Mouse (Mus musculus): Measurements from ENCODE around the gene Fbxo42. TPM values are rescaled to one million over a fixed set of nuclear protein-coding genes. Genes with fewer than 3 reads are reported as not detected.
A peak's percentile ranks its signal among the peaks of the same experiment; 100 is the strongest.
"Not testable (repeated sequence)": the region's sequence is repeated elsewhere in the genome, so short reads cannot be mapped to it uniquely, and the experiment has no call there.

The Fbxo42 gene
- polyA plus RNA-seq, 1 experiment from 2014 or later: 27.0 TPM

DNA sequence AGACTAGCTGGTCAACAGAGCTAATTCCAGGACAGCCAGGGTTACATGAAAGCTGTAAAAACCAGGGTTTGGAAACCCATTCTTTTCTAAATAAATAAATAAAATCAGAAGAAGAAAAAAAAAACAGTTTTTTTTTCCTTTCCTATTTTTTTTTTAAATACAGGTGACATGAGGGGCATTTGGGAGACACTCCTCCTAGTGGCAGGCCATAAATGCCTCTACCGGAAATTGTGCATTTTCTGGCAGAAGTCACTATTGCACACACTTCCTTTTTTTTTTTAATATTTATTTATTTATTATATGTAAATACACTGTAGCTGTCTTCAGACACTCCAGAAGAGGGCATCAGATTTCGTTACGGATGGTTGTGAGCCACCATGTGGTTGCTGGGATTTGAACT is 10.0 kb upstream of the Fbxo42 start:
- not testable (repeated sequence) for H3K9me3 ChIP-seq; H3K9ac ChIP-seq (replicated peaks); H3K27me3 ChIP-seq; H3K27ac ChIP-seq (replicated peaks); ATAC-seq (ENCODE audit: low FRiP score, low read depth); H3K36me3 ChIP-seq; H3K4me3 ChIP-seq
- Histone ChIP-seq H3K4me1 (peaks cover 47% of the 10 kb centered on the region), H3K4me2 (replicated peaks) (0 out of 2 replicates have a peak overlapping the region, but pooled peaks have one; percentile 80)
- 77% methylated on average over 3 of the region's 3 CpGs for WGBS

DNA sequence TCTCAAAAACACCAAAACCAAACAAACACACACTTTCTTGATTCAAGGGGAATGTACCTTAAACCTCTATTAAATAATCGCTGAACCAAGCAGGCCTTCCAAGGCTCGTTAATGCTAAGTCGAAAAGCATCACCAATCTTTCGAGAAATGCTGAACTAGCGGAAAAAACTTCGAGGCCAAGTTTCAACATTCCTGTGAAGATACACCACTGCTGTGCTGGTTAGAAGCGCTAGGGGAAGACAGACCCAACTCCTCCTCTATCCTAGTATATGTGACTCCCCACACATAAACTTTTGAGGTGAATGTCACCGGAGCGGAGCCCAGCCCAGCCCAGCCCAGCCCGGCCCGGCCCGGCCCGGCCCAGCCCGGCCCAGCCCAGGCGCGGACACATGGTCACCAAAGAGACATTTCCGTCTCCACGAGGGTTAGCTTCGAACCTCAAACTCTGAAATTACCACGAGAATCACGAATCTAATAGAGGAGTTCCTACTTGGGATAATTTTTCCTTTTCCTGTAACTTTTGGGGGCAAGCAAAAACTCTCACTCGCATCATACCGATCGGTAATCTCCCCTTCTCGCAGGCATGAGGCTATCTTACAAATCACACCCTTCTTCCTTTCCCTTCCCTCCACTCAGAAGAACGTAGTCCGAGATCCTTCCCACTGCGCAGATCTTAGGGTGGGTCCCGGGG is 9.1 kb upstream of the Fbxo42 start:
- Histone ChIP-seq H3K9me3 (no peaks in the 10 kb centered on the region), H3K4me1 (peaks cover 42% of the 10 kb centered on the region), H3K4me3 (peak overlapping the region; percentile 90), H3K27ac (replicated peaks) (peak overlapping the region; percentile 89), H3K27me3 (no peaks in the 10 kb centered on the region), H3K36me3 (no peaks in the 10 kb centered on the region), H3K4me2 (replicated peaks) (peak overlapping the region; percentile 80), H3K9ac (replicated peaks) (peak overlapping the region; percentile 88)
- WGBS: 5% methylated on average over 29 of the region's 29 CpGs
- ATAC-seq (ENCODE audit: low FRiP score, low read depth): peak; percentile 2; the same call in 1 of the 2 replicates

DNA sequence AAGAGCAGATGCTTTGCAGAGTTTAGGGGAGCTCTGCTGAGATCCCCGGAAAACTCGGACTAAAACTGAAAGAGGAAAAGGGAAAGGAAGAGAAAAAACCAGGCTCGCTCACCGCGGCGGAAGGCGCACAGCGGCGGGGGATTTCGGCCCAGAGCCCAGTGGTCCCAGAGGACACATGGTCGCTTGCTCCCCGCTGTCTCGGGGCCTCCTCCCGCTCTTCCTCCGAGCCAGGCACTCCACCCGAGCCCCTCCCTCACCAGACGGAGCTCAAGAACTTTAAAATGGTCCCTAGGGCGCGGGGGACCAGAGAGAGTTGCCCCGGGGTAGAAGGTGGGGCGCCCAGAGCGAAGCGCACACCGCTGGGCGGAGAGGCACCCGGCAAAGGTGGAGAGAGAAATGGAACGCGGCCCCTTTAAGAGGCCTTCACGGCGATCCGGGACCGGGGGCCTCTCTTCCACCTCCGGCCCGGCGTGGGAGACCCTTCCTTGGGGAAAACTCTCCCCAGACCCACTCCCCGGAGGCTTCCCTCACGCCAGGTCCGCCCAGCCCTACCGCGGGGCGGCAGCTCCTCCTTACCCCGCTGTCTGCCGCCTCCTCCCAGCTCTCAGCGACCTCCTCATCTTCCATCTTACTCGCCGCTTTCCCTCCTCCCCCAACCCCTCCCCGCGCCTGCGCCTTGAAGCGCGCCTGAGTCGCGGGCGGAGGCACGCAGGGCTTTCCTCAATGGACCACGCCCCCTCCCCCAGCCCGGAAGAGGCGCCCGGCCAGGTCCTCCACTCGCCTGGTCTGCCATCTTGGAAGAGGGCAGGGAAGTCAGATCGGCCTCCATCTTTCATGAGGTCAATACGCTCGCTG is 8.4 kb upstream of the Fbxo42 start, which contains the start of gene Szrd1:
TSS of gene Szrd1 (minus strand) at position 660 of the 855 bp plus-strand sequence.
- Histone ChIP-seq H3K4me3 (peak within 1 kb of the TSS; percentile 90), H3K27ac (replicated peaks) (peak within 1 kb of the TSS; percentile 89), H3K9ac (replicated peaks) (peak within 1 kb of the TSS; percentile 88), H3K4me2 (replicated peaks) (peak within 1 kb of the TSS; percentile 80), H3K9me3 (no peaks in the 10 kb centered on the region), H3K27me3 (0 out of 2 replicates have a peak, but pooled peaks cover 5% of the 10 kb centered on the region), H3K36me3 (no peaks in the 10 kb centered on the region), H3K4me1 (peaks cover 37% of the 10 kb centered on the region)
- ATAC-seq (ENCODE audit: low FRiP score, low read depth): peak; percentile 94
- under 1% methylated on average over 61 of the region's 63 CpGs for WGBS

DNA sequence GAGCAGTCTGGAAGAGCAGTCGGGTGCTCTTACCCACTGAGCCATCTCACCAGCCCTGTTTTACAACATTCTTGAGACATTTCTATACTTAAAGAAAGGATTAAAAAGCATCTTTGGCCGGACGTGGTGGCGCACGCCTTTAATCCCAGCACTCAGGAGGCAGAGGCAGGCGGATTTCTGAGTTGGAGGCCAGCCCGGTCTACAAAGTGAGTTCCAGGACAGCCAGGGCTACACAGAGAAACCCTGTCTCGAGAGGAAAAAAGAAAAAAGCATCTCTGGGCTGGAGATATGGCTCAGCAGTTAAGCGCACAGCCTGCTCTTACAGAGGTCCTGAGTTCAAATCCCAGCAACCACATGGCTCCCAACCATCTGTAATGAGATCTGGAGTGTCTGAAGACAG is 7.4 kb upstream of the Fbxo42 start:
- not testable (repeated sequence) for H3K27ac ChIP-seq (replicated peaks); H3K27me3 ChIP-seq; ATAC-seq (ENCODE audit: low FRiP score, low read depth); H3K4me3 ChIP-seq; H3K36me3 ChIP-seq; H3K4me2 ChIP-seq (replicated peaks); H3K9ac ChIP-seq (replicated peaks); H3K9me3 ChIP-seq
- peaks cover 26% of the 10 kb centered on the region for H3K4me1 ChIP-seq
- WGBS: 88% methylated on average over 9 of the region's 9 CpGs

DNA sequence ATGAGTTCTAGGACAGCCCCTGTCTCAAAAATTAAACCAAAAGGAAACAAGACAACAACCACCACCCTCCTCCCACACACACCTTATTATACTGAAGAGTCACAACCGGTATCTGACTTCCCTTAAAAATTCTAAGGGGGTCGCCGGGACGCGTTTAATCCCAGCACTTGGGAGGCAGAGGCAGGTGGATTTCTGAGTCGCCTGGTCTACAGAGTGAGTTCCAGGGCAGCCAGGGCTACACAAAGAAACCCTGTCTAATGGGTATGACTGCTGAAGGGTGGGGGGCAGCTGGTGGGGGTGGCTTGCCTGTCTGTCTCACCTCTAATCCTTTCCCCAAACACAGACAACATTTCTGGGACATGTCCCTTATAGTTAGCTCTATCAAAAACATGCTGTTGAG is 6.7 kb upstream of the Fbxo42 start:
- no peak for ATAC-seq (ENCODE audit: low FRiP score, low read depth)
- no peaks in the 10 kb centered on the region for H3K9me3 ChIP-seq
- WGBS: 92% methylated on average over 6 of the region's 6 CpGs

DNA sequence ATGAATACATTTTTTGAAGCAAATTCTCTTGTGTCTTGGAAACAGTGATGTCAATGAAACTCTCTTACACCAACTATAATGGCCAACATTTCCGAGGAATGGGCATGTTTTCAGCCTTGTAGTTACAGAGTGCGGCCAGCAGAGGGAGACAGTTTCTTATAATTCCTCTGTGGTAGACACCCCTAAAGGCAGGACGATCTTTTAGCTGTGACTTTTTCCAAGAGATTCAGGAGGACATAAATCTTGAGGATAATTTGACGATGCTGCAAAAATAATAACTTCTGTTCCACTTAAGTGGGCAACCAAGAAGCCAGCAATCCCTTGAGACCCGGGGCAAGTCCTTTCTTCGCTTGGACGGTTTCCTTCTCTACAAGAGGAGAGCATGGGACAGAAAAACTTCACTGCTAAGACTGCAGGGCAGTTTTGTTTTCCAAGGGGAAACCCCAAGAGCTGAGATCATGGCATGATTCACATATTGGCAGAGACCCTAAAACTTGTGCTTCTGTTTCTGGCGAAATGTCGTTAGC is 5.4 kb upstream of the Fbxo42 start:
- Histone ChIP-seq H3K4me3 (no peak overlapping the region), H3K9me3 (no peaks in the 10 kb centered on the region), H3K27ac (replicated peaks) (no peak overlapping the region), H3K9ac (replicated peaks) (no peak overlapping the region), H3K4me2 (replicated peaks) (no peak overlapping the region), H3K4me1 (peaks cover 17% of the 10 kb centered on the region), H3K27me3 (0 out of 2 replicates have a peak, but pooled peaks cover 5% of the 10 kb centered on the region), H3K36me3 (no peaks in the 10 kb centered on the region)
- 30% methylated on average over 9 of the region's 9 CpGs for WGBS
- no peak for ATAC-seq (ENCODE audit: low FRiP score, low read depth)

More for the DNA sequence above, 6.7 kb upstream of the Fbxo42 start:
- H3K4me2 ChIP-seq (replicated peaks): no peak overlapping the region
- peaks cover 25% of the 10 kb centered on the region for H3K4me1 ChIP-seq
- no peak overlapping the region for H3K27ac ChIP-seq (replicated peaks)
- no peak overlapping the region for H3K9ac ChIP-seq (replicated peaks)
- 0 out of 2 replicates have a peak, but pooled peaks cover 5% of the 10 kb centered on the region for H3K27me3 ChIP-seq
- H3K36me3 ChIP-seq: no peaks in the 10 kb centered on the region
- no peak overlapping the region for H3K4me3 ChIP-seq

DNA sequence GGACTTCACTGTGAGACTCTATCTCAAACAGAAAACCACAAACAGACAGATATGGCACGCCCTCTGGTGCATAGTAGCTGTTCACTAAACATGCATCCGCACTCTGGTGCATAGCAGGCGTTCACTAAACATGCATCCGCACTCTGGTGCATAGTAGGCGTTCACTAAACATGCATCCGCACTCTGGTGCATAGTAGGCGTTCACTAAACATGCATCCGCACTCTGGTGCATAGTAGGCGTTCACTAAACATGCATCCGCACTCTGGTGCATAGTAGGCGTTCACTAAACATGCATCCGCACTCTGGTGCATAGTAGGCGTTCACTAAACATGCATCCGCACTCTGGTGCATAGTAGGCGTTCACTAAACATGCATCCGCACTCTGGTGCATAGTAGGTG is 2.6 kb upstream of the Fbxo42 start:
- not testable (repeated sequence) for H3K4me2 ChIP-seq (replicated peaks); H3K9ac ChIP-seq (replicated peaks); H3K27ac ChIP-seq (replicated peaks); H3K4me3 ChIP-seq; H3K36me3 ChIP-seq; H3K9me3 ChIP-seq; H3K27me3 ChIP-seq; ATAC-seq (ENCODE audit: low FRiP score, low read depth)
- peaks cover 19% of the 10 kb centered on the region for H3K4me1 ChIP-seq
- 96% methylated on average over 10 of the region's 16 CpGs for WGBS

DNA sequence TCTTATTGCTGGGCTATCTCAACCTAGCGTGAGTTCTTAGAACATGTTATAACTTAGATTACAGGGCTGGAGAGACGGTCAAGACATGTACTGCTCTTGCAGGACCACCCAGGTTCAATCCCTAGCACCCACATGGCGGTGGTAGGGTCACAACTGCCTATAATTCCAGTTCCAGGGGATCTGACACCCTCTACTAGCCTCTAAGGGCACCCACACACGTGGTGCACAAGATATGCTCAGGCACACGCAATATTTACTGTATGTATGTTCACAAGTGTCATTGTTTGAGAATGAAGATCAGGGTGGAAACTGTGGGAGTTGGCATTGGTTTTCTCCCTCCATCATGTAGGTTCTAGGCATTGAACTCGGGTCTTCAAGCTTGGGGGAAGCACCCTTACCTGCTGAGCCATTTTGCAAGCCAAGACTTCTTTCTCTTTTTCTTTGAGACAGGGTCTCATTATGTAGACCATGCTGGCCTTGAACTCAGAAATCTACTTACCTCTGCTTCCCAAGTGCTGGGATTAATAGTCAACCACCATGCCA is 1.2 kb upstream of the Fbxo42 start:
- Histone ChIP-seq H3K27me3 (0 out of 2 replicates have a peak, but pooled peaks cover 5% of the 10 kb centered on the region), H3K27ac (replicated peaks) (no peak overlapping the region), H3K9me3 (no peaks in the 10 kb centered on the region), H3K4me1 (peaks cover 20% of the 10 kb centered on the region), H3K4me2 (replicated peaks) (no peak overlapping the region), H3K4me3 (no peak overlapping the region), H3K36me3 (no peaks in the 10 kb centered on the region), H3K9ac (replicated peaks) (no peak overlapping the region)
- no peak for ATAC-seq (ENCODE audit: low FRiP score, low read depth)
- 89% methylated on average over 6 of the region's 6 CpGs for WGBS

DNA sequence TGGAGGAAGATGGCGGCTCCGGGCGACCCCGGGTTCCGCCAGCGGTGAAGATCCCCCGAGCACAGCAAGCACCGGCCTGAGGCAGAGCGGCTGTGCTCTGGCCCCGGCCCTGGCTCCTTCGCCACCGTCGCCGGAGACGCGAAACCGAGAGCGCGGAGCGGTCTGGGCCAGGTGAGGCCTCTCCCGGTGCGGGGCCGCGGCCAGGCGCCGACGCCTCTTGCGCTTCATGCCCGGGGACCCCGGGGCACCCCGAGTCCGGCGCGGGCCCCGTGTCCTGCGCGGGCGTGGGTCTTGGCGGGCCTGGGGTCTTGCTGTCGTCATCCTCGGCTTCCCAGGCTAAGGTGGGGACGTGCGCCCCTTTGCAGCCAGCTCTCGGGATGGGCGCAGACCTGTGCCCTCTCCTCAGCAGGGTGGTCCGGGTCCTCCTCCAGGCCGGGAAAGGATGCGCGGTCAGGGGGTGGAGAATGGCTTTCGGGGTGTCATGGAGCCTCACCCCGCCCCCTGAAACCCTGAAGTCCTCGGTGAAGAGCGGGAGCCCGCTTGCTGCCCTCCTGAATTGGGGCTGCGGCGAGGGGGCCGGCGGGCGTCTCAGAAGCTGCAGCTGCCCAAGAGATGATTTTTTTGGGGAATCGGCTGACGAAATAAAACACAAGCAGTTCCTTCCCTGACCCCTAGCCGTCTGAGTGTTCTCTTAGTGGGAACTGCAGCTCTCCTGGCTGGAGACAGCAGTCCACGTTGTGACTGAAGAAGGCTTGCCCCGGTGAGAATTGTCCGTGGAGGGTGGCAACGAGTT is 492 bp downstream of the Fbxo42 start:
- H3K27me3 ChIP-seq: 0 out of 2 replicates have a peak, but pooled peaks cover 5% of the 10 kb centered on the region
- peak overlapping the region; percentile 82 for H3K4me2 ChIP-seq (replicated peaks)
- ATAC-seq (ENCODE audit: low FRiP score, low read depth): peak; percentile 86
- under 1% methylated on average over 64 of the region's 66 CpGs for WGBS
- H3K27ac ChIP-seq (replicated peaks): peak overlapping the region; percentile 70
- H3K36me3 ChIP-seq: no peaks in the 10 kb centered on the region
- H3K9ac ChIP-seq (replicated peaks): peak overlapping the region; percentile 88
- no peaks in the 10 kb centered on the region for H3K9me3 ChIP-seq
- peak overlapping the region; percentile 71 for H3K4me3 ChIP-seq
- peaks cover 20% of the 10 kb centered on the region for H3K4me1 ChIP-seq

DNA sequence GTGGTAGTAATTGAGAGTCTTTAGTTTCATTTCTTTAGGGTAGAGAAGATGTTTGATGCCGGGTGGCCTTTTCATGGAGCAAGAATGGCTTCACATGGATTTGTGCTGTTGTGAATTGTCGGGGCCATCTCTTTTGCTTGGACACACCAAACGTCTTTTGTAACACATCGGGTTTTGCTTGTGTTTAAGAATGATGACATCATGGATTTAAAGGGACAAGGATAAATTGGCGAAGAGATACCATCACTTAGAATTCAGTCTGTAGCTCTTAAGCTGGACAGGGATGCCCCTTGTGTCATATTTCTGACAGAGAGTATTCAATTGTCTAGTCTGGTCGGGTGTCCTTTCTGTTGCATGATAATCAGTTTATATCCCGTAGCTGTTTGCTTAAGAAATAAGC is 1.4 kb downstream of the Fbxo42 start:
- 25% methylated on average over 7 of the region's 7 CpGs for WGBS
- H3K4me3 ChIP-seq: peak overlapping the region; percentile 71
- H3K4me1 ChIP-seq: peaks cover 20% of the 10 kb centered on the region
- peak overlapping the region; percentile 88 for H3K9ac ChIP-seq (replicated peaks)
- no peak overlapping the region for H3K27ac ChIP-seq (replicated peaks)
- no peaks in the 10 kb centered on the region for H3K36me3 ChIP-seq
- no peaks in the 10 kb centered on the region for H3K27me3 ChIP-seq
- no peaks in the 10 kb centered on the region for H3K9me3 ChIP-seq
- ATAC-seq (ENCODE audit: low FRiP score, low read depth): no peak
- peak overlapping the region; percentile 82 for H3K4me2 ChIP-seq (replicated peaks)

DNA sequence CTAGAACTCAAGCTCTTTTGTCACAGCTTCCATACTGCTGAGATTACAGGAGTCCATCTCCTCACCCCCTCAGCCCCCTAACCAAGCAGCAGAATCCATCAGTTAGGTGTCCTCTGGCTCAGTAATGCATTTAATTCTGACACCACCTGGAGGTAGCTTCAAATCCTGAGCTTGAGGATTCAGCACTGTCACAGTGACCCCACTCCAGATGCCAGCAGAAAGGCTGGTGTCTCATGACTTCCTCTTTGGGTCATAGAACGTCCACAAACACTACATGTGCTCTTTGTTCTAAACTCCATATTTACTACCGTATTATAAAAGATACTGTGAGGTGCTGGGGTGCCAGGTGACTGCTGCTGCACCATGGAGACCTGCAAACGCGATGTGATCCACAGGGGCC is 9.8 kb downstream of the Fbxo42 start:
- ATAC-seq (ENCODE audit: low FRiP score, low read depth): no peak

More for the DNA sequence above, 9.8 kb downstream of the Fbxo42 start:
- H3K36me3 ChIP-seq: no peaks in the 10 kb centered on the region
- no peaks in the 10 kb centered on the region for H3K27me3 ChIP-seq
- 87% methylated on average over 4 of the region's 4 CpGs for WGBS
- no peak overlapping the region for H3K9ac ChIP-seq (replicated peaks)
- peaks cover 12% of the 10 kb centered on the region for H3K4me1 ChIP-seq
- no peak overlapping the region for H3K27ac ChIP-seq (replicated peaks)
- no peak overlapping the region for H3K4me2 ChIP-seq (replicated peaks)
- no peaks in the 10 kb centered on the region for H3K9me3 ChIP-seq
- H3K4me3 ChIP-seq: no peak overlapping the region

Data from midbrain, embryonic 12.5 days (tissue).